Mouse (Mus musculus) retina, postnatal 7 days (tissue): ENCODE results near the gene Cacna2d3.
A peak's percentile ranks its signal among the peaks of the same experiment; 100 is the strongest.

Source experiments
- DNase-seq: peaks from one replicate; pipeline ENCODE4 v3.0.0-alpha.2; 2012; ENCODE audit warnings: low read depth, low spot score

The Cacna2d3 gene

DNA sequence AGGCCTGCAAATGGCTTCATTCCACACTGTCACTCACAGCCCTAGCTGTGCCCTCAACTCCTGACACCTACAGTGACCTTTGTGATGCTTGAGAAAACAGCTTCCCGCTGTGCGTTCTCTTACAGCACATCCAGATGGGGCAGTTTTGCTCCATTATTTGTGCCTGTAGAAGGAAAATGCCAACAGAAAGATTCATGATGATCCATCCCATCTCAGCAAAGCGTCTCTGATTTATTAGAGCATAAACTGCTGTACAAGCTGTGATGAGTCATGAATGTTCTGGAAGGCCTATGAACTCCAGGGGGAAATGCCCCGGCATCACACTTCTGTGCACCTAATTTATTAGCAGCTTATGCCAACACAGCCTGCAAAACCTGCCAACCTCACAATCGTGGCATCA lies 453.1 kb downstream of the Cacna2d3 start:
- DNase-seq: no peak

DNA sequence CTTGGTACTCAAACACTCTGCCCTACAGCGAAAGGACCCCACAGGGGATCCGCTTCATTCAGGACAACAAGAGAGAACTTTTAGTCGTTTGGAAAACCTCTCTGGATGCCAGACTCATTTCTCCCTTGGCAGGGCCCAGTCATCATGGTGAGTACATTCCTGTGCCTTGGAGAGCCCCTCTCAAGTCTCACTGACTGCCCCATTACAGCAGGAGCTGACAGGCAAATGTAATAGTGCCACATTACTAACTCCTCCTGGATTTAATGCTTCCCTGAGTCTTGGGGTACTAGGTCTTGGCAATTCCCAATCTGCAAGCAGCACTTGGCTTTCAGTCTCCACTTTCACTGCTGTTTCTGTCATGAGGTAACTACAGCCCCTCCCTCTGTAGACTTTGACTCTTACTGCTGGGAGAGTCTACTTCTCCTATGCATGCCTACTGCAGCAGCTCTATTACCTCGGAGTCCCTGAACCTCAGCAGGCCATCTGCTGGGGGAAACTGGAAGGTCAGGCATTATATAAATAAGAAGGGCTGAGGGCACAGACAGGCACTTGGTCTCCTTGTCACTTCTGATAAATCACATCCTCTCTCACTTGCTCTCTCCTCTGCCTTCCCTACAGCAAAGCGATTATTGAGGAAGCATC lies 454.3 kb downstream of the Cacna2d3 start:
- DNase-seq: peak; percentile 25

- no peak for DNase-seq
Measured at GRCm38 (mm10) chr14:29260621-29261020, 461.0 kb downstream of the Cacna2d3 start.

DNA sequence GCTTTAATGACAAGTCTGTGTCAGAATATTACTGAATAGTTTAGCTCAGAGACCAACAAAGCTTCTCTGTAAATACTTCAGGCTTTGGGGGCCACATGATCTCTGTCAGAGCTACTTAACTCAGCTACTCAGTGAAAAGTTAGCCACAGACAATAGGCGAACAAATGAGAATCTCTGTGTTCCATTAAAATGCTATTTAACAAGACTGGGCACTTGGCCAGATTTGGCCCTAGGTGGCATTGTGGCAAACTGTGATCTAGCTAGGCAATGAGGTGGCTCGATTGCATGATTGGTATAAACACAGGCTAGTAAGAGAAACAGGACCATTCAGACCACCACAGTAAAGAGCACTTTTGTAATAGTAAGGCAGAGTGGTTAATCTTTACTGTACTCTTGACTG lies 478.1 kb downstream of the Cacna2d3 start:
- DNase-seq: peak; percentile 11

- no peak for DNase-seq
Measured at GRCm38 (mm10) chr14:29238446-29238845, 483.2 kb downstream of the Cacna2d3 start.

DNA sequence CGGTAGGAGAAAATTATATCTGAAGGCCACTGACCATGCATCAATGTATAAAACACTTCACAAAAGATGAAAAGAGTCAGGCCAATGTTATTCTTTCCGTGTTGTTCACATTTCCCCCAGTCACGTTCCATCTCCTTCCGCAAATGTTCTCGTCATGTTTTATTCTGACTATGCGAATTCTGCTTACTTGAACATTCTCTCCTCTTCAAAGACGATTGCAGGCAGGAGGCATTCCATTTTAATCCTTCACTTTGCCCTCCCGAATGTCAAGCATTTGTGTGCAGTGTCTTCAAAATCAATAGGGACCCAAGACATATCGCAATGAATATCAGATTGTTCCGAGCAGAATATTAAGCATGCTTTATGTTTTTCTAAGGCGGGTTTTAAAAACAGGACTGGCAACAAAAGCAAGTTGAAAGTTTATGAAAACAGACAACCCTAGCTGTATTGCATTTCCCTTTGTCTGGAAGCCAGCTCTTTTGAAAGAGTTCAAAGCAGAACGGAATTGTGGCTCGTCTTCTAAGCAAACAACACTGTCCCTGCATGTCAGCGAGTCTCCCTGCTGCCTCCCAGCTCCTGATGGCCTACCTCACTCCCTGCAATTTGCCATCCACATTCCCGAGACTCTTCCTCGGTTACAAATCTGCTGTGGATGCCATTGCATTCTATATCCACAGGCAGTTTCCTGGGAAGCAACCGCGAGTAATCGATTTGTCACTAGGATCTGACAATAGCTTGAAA lies 492.5 kb downstream of the Cacna2d3 start:
- DNase-seq: no peak

DNA sequence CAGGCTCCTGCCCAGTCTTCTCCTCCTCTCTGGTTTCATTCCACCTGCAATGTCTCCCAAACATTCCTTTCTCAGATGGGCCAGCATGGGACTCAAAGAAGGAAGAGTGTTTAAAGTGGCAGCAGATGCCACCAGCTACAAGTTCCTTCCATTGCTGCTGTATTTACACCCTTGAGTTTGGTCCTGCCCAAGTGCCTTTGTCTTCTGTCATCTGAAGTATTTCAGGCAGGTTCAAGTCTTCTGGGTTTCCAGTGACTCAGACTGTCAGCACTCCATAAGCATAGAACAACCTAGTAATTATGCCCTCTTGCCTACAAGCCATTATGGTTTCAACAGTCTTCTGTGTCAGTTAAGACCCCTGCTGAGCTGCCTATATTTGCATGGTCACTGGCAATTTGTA lies 493.2 kb downstream of the Cacna2d3 start:
- no peak for DNase-seq

DNA sequence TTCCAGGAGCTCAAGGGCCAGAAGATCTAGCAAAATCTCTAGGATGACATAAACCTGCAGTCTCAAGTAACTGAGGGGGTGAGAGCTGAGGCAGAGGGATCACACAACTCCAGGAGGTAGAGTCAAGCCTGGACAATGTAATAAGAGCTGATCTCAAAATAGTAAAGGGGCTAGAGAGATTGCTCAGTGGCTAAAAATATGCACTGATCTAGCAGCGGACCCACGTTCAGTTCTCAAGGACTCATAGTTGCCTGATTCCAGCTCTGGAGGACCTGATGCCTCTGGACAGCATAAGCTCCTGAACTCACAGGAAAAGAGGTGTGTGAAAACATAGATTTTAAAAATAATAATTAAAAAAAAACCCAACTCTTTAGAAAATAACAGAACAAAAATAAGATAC lies 493.7 kb downstream of the Cacna2d3 start:
- no peak for DNase-seq

- no peak for DNase-seq
Measured at GRCm38 (mm10) chr14:29225754-29226365, 495.8 kb downstream of the Cacna2d3 start.

GRCm38 (mm10) chr14:29223012-29223411 lies 498.7 kb downstream of the Cacna2d3 start:
- no peak for DNase-seq

GRCm38 (mm10) chr14:29222191-29222882 lies 499.3 kb downstream of the Cacna2d3 start:
- DNase-seq: no peak

- DNase-seq: no peak
Measured at GRCm38 (mm10) chr14:29216106-29216505, 505.6 kb downstream of the Cacna2d3 start.

GRCm38 (mm10) chr14:29204967-29205268 lies 516.7 kb downstream of the Cacna2d3 start:
- DNase-seq: no peak

DNA sequence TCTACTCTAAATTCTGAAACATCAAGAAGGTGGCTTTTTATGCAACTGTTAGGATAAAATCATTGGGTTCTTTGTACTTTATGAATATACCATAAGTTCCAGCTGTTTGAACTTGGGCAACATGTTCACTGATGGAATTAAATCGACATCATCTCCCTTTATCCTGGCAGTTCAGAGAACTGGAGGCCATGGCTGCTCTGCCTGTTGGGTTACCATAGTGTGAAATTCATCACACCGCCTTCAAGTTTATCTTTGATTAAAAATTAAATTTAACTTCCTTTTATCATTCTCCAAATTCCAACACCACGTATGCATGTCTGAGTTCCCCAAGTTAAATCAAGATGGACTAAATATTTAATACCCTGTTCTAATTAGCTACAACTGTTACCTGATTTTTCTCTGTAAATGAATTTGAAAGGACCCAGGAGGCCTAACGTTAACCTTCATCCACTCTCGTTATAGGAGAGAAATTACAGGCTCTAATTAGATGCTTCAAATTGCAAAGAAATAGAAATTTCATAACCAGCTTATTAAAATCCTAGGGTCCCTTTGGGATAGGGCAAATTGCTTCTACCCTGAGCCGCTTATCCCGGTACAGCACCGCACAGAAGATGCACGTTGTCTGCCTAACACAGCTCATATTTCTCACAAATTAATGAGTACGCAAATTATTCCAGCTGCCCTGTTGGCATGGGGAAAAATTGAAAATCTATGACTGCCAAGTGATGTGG lies 517.3 kb downstream of the Cacna2d3 start:
- no peak for DNase-seq

DNA sequence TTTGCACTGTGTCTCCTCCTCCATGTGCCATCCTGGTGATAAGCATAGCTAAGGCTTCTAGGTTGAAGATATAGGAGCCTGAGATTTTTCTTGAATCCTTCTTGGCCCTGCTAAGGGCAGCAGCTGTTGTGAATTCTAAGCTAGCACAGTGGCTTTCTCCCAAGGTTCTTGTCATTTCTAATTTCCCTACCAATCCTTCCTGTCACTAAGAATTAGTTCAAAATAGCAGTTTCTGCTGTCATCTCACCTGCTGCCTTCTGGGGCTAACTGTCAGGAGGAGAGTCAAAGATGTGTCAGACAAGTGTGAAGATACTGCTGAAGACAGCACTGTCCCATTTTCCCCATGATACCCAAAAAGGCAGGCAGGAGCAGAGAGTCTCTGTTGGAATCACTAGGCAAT lies 525.5 kb downstream of the Cacna2d3 start:
- DNase-seq: no peak

GRCm38 (mm10) chr14:29191426-29191825 lies 530.2 kb downstream of the Cacna2d3 start:
- no peak for DNase-seq

DNA sequence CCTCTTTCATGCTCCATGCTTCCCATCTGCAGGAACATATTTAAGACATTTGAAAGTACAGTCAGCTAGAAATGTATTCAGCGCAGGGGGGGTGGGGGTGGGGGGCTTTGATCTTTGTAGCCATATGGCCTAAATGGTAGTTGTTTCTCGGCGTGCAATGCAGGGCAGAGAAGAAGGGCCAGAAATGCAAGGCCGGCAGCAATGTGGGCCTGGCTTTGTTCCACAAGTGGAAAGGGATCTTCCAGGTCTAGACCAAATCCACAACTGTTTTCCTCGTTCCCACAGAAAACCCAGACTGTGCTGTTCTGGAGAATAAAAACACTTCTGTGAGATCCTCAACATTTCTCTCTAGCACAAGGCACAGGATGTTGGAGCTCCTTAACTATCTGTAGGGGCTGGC lies 537.9 kb downstream of the Cacna2d3 start:
- no peak for DNase-seq

- no peak for DNase-seq
Measured at GRCm38 (mm10) chr14:29179397-29179888, 542.2 kb downstream of the Cacna2d3 start.

DNA sequence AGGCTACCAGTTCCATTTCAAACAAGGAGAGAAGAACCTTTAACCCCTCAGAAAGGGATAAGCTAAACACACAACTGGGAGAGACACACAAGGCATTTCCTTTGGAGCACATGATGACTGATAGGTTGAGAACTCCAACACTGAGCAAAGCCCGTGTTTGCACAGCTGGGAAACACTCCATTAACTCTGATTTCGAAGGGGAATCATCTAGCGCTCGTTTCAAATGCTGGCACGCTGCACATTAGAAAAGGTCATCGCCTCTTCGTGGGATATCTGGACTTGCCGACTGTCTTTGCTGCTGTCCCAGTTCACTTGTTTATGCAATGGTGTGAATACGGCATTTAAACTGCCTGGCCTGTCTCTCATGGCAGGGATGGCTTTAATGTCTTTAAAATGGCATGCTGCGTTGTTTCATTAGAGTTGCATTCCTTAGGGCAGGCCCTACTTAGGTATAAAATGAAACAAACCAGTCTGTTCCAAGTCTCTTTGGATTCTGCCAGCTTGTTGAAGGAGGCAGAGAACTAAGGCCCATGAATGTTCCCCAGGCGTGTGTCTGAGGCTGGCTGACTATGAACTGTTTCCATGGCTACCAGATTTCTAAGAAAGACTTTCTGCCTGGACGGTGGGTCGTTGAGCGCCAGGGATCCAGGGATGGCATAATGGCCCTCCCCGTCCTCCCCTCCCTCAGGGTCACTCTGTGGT lies 542.8 kb downstream of the Cacna2d3 start:
- no peak for DNase-seq

GRCm38 (mm10) chr14:29174762-29175161 lies 546.9 kb downstream of the Cacna2d3 start:
- no peak for DNase-seq

- no peak for DNase-seq
Measured at GRCm38 (mm10) chr14:29172207-29172606, 549.5 kb downstream of the Cacna2d3 start.
